Mouse (Mus musculus) megakaryocyte, embryonic 14.5 days (primary cell): ENCODE measurements at regions not wholly inside any gene's neighbourhood (a gene's known extent, or its start where the extent isn't known, plus 50 kb on each side); places are given as distances from the start of the nearest gene placed in this dataset.

Source experiments
- FLI1 ChIP-seq: IDR thresholded peaks from 2 replicates; pipeline ENCODE4 v1.6.1; 2012; ENCODE audit warnings: low read length, inconsistent platforms, mixed read lengths
- GATA1 ChIP-seq: IDR thresholded peaks from 3 replicates; pipeline ENCODE4 v1.6.1; 2012; ENCODE audit warnings: mixed read lengths, low read length, inconsistent platforms, borderline replicate concordance

GRCm38 (mm10) chr15:62784456-62785139 is 1060.4 kb downstream of the Gsdmc2 start:
- TF ChIP-seq GATA1 (no peak), FLI1 (no peak)
